Mouse (Mus musculus): ENCODE data around the gene Tmcc1.
A peak's percentile ranks its signal among the peaks of the same experiment; 100 is the strongest.
"Not testable (repeated sequence)": the region's sequence is repeated elsewhere in the genome, so short reads cannot be mapped to it uniquely, and the experiment has no call there.

Gene Tmcc1

GRCm38 (mm10) chr6:116073610-116074009, 119.7 kb downstream of the Tmcc1 start:
- DNase-seq (ENCODE audit: low spot score) = no peak

GRCm38 (mm10) chr6:116072746-116073261, 120.5 kb downstream of the Tmcc1 start:
- DNase-seq (ENCODE audit: low spot score) = peak; percentile 97

- peak; percentile 62 for DNase-seq (ENCODE audit: low spot score)
These were observed 121.0 kb downstream of the Tmcc1 start for GRCm38 (mm10) chr6:116072221-116072745.

GRCm38 (mm10) chr6:116071781-116072180, 121.5 kb downstream of the Tmcc1 start:
- no peak for DNase-seq (ENCODE audit: low spot score)

GRCm38 (mm10) chr6:116070558-116070957, 122.7 kb downstream of the Tmcc1 start:
- DNase-seq (ENCODE audit: low spot score) = no peak

- DNase-seq (ENCODE audit: low spot score) = no peak
These were observed 129.8 kb downstream of the Tmcc1 start for GRCm38 (mm10) chr6:116063516-116063915.

GRCm38 (mm10) chr6:116059542-116059941, 133.7 kb downstream of the Tmcc1 start:
- not testable (repeated sequence) for DNase-seq (ENCODE audit: low spot score)

GRCm38 (mm10) chr6:116058541-116059300, 134.6 kb downstream of the Tmcc1 start:
- peak; percentile 69 for DNase-seq (ENCODE audit: low spot score)

- no peak for DNase-seq (ENCODE audit: low spot score)
These were observed 136.5 kb downstream of the Tmcc1 start for GRCm38 (mm10) chr6:116056676-116057264.

GRCm38 (mm10) chr6:116055766-116056165, 137.5 kb downstream of the Tmcc1 start:
- DNase-seq (ENCODE audit: low spot score) = no peak

GRCm38 (mm10) chr6:116055001-116055471, 138.2 kb downstream of the Tmcc1 start:
- DNase-seq (ENCODE audit: low spot score) = peak; percentile 68

- no peak for DNase-seq (ENCODE audit: low spot score)
These were observed 145.4 kb downstream of the Tmcc1 start for GRCm38 (mm10) chr6:116047896-116048295.

GRCm38 (mm10) chr6:116047366-116047765, 145.9 kb downstream of the Tmcc1 start:
- peak; percentile 54 for DNase-seq (ENCODE audit: low spot score)

- DNase-seq (ENCODE audit: low spot score) = no peak
These were observed 149.2 kb downstream of the Tmcc1 start for GRCm38 (mm10) chr6:116044039-116044438.

GRCm38 (mm10) chr6:116038222-116038621, 155.1 kb downstream of the Tmcc1 start:
- no peak for DNase-seq (ENCODE audit: low spot score)

GRCm38 (mm10) chr6:116037281-116037831, 155.9 kb downstream of the Tmcc1 start:
- DNase-seq (ENCODE audit: low spot score) = no peak

- DNase-seq (ENCODE audit: low spot score) = no peak
These were observed 156.7 kb downstream of the Tmcc1 start for GRCm38 (mm10) chr6:116036555-116036954.

GRCm38 (mm10) chr6:116031052-116031451, 162.2 kb downstream of the Tmcc1 start:
- no peak for DNase-seq (ENCODE audit: low spot score)

- no peak for DNase-seq (ENCODE audit: low spot score)
These were observed 168.6 kb downstream of the Tmcc1 start for GRCm38 (mm10) chr6:116024666-116025065.

- DNase-seq (ENCODE audit: low spot score) = no peak
These were observed 171.3 kb downstream of the Tmcc1 start for GRCm38 (mm10) chr6:116021961-116022485.

- DNase-seq (ENCODE audit: low spot score) = no peak
These were observed 177.4 kb downstream of the Tmcc1 start for GRCm38 (mm10) chr6:116015902-116016301.

- DNase-seq (ENCODE audit: low spot score) = no peak
These were observed 179.2 kb downstream of the Tmcc1 start for GRCm38 (mm10) chr6:116014111-116014510.

Measured in adipocyte (in vitro differentiated cells).